Mouse (Mus musculus) bone marrow, adult 2 months (tissue): ENCODE measurements around the gene Tbc1d22b. TPM values are rescaled to one million over a fixed set of nuclear protein-coding genes. Genes with fewer than 3 reads are reported as not detected.
"Not testable (repeated sequence)": the region's sequence is repeated elsewhere in the genome, so short reads cannot be mapped to it uniquely, and the experiment has no call there.

Experiments
- H3K27ac ChIP-seq: fragments of 200-500 bp; 2 replicates; pipeline ENCODE4 v1.5.1; 2012; ENCODE audit warnings: low read depth, mild to moderate bottlenecking, control low read depth, inconsistent platforms, low read length; ENCODE audit not compliant: control insufficient read depth, poor library complexity, insufficient read depth
- H3K4me1 ChIP-seq: fragments of 200-500 bp; 2 replicates; pipeline ENCODE4 v1.6.1; 2011; ENCODE audit warnings: low read length; ENCODE audit not compliant: control insufficient read depth, insufficient read depth
- H3K4me3 ChIP-seq: fragments of 200-500 bp; replicated peaks from 2 replicates; pipeline ENCODE3; 2011; ENCODE audit warnings: mild to moderate bottlenecking, low read depth, low read length, control low read depth; ENCODE audit not compliant: control insufficient read depth
- CTCF ChIP-seq: fragments of 200-500 bp; IDR thresholded peaks from 2 replicates; pipeline ENCODE4 v1.5.1; 2011; ENCODE audit warnings: low read length, control low read depth; ENCODE audit not compliant: control insufficient read depth, insufficient read depth
- POLR2A ChIP-seq: fragments of 200-500 bp; IDR thresholded peaks from 2 replicates; pipeline ENCODE4 v1.6.1; 2011; ENCODE audit warnings: low read depth, mild to moderate bottlenecking, control low read depth, low read length, borderline replicate concordance; ENCODE audit not compliant: control insufficient read depth
- WGBS: fragments of 180-500 bp; shearing (Covaris S2); methylation state at CpG from one replicate; pipeline ENCODE4 v1.1.7; 2018; 5-methylcytosine and 5-hydroxymethylcytosine counted together
- polyA plus RNA-seq: library from polyadenylated mRNA; stranded (reverse); fragments of >200 nt; gene quantifications from 2 replicates; pipeline ENCODE4 v1.2.4, GENCODE M21; 2011; ENCODE audit warnings: low replicate concordance; ENCODE audit not compliant: missing spikeins, insufficient read depth, insufficient read length

The Tbc1d22b gene
- polyA plus RNA-seq, 1 experiment, result 9.9 TPM

GRCm38 (mm10) chr17:29508927-29509608, 40.5 kb upstream of the Tbc1d22b start:
- H3K4me1 ChIP-seq, result peaks cover 4% of the 10 kb centered on the region
- 42% methylated on average over 12 of the region's 12 CpGs for WGBS
- H3K4me3 ChIP-seq, result no peak overlapping the region
- no peak for TF ChIP-seq POLR2A
- TF ChIP-seq CTCF, result no peak
- no peak overlapping the region for H3K27ac ChIP-seq

GRCm38 (mm10) chr17:29510691-29511090, 38.9 kb upstream of the Tbc1d22b start:
- peaks cover 4% of the 10 kb centered on the region for H3K4me1 ChIP-seq
- WGBS, result 19% methylated on average over 8 of the region's 8 CpGs
- TF ChIP-seq CTCF, result no peak
- no peak for TF ChIP-seq POLR2A
- no peak overlapping the region for H3K27ac ChIP-seq
- H3K4me3 ChIP-seq, result no peak overlapping the region

- no peak overlapping the region for H3K27ac ChIP-seq
- WGBS, result 34% methylated on average over 13 of the region's 13 CpGs
- TF ChIP-seq CTCF, result peak; percentile 93
- no peak for TF ChIP-seq POLR2A
- peaks cover 4% of the 10 kb centered on the region for H3K4me1 ChIP-seq
- H3K4me3 ChIP-seq, result no peak overlapping the region
Measured at GRCm38 (mm10) chr17:29513044-29513730, 36.4 kb upstream of the Tbc1d22b start.

GRCm38 (mm10) chr17:29514435-29514834, 35.1 kb upstream of the Tbc1d22b start:
- TF ChIP-seq POLR2A (no peak), CTCF (peak; percentile 72)
- 2% methylated on average over 11 of the region's 11 CpGs for WGBS
- Histone ChIP-seq H3K4me1 (no peaks in the 10 kb centered on the region; the same call in 1 of the 2 replicates), H3K4me3 (no peak overlapping the region), H3K27ac (no peak overlapping the region)

GRCm38 (mm10) chr17:29518665-29519064, 30.9 kb upstream of the Tbc1d22b start:
- not testable (repeated sequence) for H3K4me1 ChIP-seq, H3K4me3 ChIP-seq, H3K27ac ChIP-seq
- 50% methylated on average over 5 of the region's 5 CpGs for WGBS

GRCm38 (mm10) chr17:29519731-29520130, 29.9 kb upstream of the Tbc1d22b start:
- H3K4me3 ChIP-seq, result no peak overlapping the region
- H3K27ac ChIP-seq, result no peak overlapping the region
- TF ChIP-seq POLR2A, result no peak
- TF ChIP-seq CTCF, result no peak
- WGBS, result 73% methylated on average over 8 of the region's 8 CpGs
- no peaks in the 10 kb centered on the region; the same call in 1 of the 2 replicates for H3K4me1 ChIP-seq

GRCm38 (mm10) chr17:29525613-29526012, 24.0 kb upstream of the Tbc1d22b start:
- H3K27ac ChIP-seq, result no peak overlapping the region
- H3K4me1 ChIP-seq, result no peaks in the 10 kb centered on the region; the same call in 1 of the 2 replicates
- 84% methylated on average over 2 of the region's 2 CpGs for WGBS
- no peak overlapping the region for H3K4me3 ChIP-seq
- no peak for TF ChIP-seq CTCF
- no peak for TF ChIP-seq POLR2A

GRCm38 (mm10) chr17:29528568-29529187, 20.9 kb upstream of the Tbc1d22b start:
- TF ChIP-seq POLR2A (no peak), CTCF (peak; percentile 67)
- Histone ChIP-seq H3K27ac (no peak overlapping the region), H3K4me1 (no peaks in the 10 kb centered on the region), H3K4me3 (no peak overlapping the region)
- 71% methylated on average over 8 of the region's 8 CpGs for WGBS
